Mouse (Mus musculus) kidney, adult 9 months (tissue): ENCODE measurements around the gene Pik3ip1.

Experiments
- DNase-seq: peaks from one replicate; pipeline ENCODE4 v3.0.0; 2022

The Pik3ip1 gene

GRCm38 (mm10) chr11:3305821-3306220, 24.4 kb upstream of the Pik3ip1 start:
- no peak for DNase-seq

GRCm38 (mm10) chr11:3307875-3308274, 22.3 kb upstream of the Pik3ip1 start:
- no peak for DNase-seq

- DNase-seq, result no peak
Measured at GRCm38 (mm10) chr11:3309884-3310283, 20.3 kb upstream of the Pik3ip1 start.

GRCm38 (mm10) chr11:3310789-3311585, 19.2 kb upstream of the Pik3ip1 start:
- DNase-seq, result no peak

GRCm38 (mm10) chr11:3311586-3312347, 18.4 kb upstream of the Pik3ip1 start:
- no peak for DNase-seq

GRCm38 (mm10) chr11:3313294-3313693, 16.9 kb upstream of the Pik3ip1 start:
- DNase-seq, result no peak

- peak; percentile 77 for DNase-seq
Measured at GRCm38 (mm10) chr11:3314148-3314547, 16.1 kb upstream of the Pik3ip1 start.

- no peak for DNase-seq
Measured at GRCm38 (mm10) chr11:3318286-3318685, 11.9 kb upstream of the Pik3ip1 start.

- DNase-seq, result no peak
Measured at GRCm38 (mm10) chr11:3328271-3328670, 1.9 kb upstream of the Pik3ip1 start.

GRCm38 (mm10) chr11:3328806-3329775, 1.1 kb upstream of the Pik3ip1 start:
- DNase-seq, result no peak

GRCm38 (mm10) chr11:3330566-3330965, 365 bp downstream of the Pik3ip1 start:
- DNase-seq, result peak; percentile 87

GRCm38 (mm10) chr11:3330991-3331750, 970 bp downstream of the Pik3ip1 start:
- no peak for DNase-seq

- DNase-seq, result peak; percentile 90
Measured at GRCm38 (mm10) chr11:3331756-3332642, 1.8 kb downstream of the Pik3ip1 start.

GRCm38 (mm10) chr11:3333111-3333695, 3.0 kb downstream of the Pik3ip1 start:
- no peak for DNase-seq

GRCm38 (mm10) chr11:3334141-3334710, 4.0 kb downstream of the Pik3ip1 start:
- DNase-seq, result no peak

GRCm38 (mm10) chr11:3334711-3335316, 4.6 kb downstream of the Pik3ip1 start:
- DNase-seq, result no peak

- peak; percentile 37 for DNase-seq
Measured at GRCm38 (mm10) chr11:3335651-3336216, 5.5 kb downstream of the Pik3ip1 start.

- no peak for DNase-seq
Measured at GRCm38 (mm10) chr11:3336602-3337001, 6.4 kb downstream of the Pik3ip1 start.

- no peak for DNase-seq
Measured at GRCm38 (mm10) chr11:3337173-3337955, 7.2 kb downstream of the Pik3ip1 start.
